Mouse (Mus musculus) CH12.LX (cell line): ENCODE results near the gene Ccdc97. TPM values are rescaled to one million over a fixed set of nuclear protein-coding genes. Genes with fewer than 3 reads are reported as not detected.

Experiments
- DNase-seq: peaks from one replicate; pipeline ENCODE4 v3.0.0-alpha.2; 2013; ENCODE audit errors: extremely low read depth
- H3K27ac ChIP-seq: 2 replicates; pipeline ENCODE4 v1.5.1; 2012; ENCODE audit warnings: low read depth, mild to moderate bottlenecking, control low read depth, moderate library complexity; ENCODE audit not compliant: insufficient read depth
- H3K27me3 ChIP-seq: replicated peaks from 2 replicates; pipeline ENCODE3; 2012; ENCODE audit warnings: inconsistent platforms
- H3K36me3 ChIP-seq, 2 experiments: replicated peaks in 1 of 2; 2 replicates each; pipeline versions ENCODE3 to v1.6.1; 2012; ENCODE audit warnings: inconsistent platforms in 1 of 2, low read length in 1 of 2, mild to moderate bottlenecking in 1 of 2, mixed read lengths in 1 of 2, moderate library complexity in 1 of 2; ENCODE audit not compliant: control insufficient read depth in 1 of 2, insufficient read depth in 1 of 2
- H3K4me1 ChIP-seq, 2 experiments: 2 replicates each; pipeline ENCODE4 v1.6.1; 2012; ENCODE audit warnings: inconsistent platforms in 1 of 2, moderate library complexity in 1 of 2; ENCODE audit not compliant: insufficient read depth in 2 of 2, control insufficient read depth in 1 of 2
- H3K4me2 ChIP-seq: 2 replicates; pipeline ENCODE4 v1.6.1; 2012; ENCODE audit warnings: low read depth, mild to moderate bottlenecking, control low read depth; ENCODE audit not compliant: poor library complexity, insufficient read depth, severe bottlenecking
- H3K4me3 ChIP-seq, 3 experiments: fragments of 150-350 bp in 1 of 3; sonication (generic) in 1 of 3; replicated peaks in 1 of 3; 2 replicates each; pipeline versions ENCODE3 to v1.5.1; 2011 to 2012; ENCODE audit warnings: low read depth in 2 of 3, low read length in 2 of 3, mild to moderate bottlenecking in 2 of 3, moderate library complexity in 2 of 3, control low read depth in 1 of 3, improper control_type of control experiment in 1 of 3, inconsistent platforms in 1 of 3, mixed read lengths in 1 of 3; ENCODE audit not compliant: poor library complexity in 1 of 3
- H3K79me2 ChIP-seq: replicated peaks from 2 replicates; pipeline ENCODE4 v1.6.1; 2012; ENCODE audit warnings: mild to moderate bottlenecking, moderate library complexity; ENCODE audit not compliant: control insufficient read depth, poor library complexity, insufficient read depth, severe bottlenecking; ENCODE audit errors: extremely low read depth
- H3K9ac ChIP-seq: 2 replicates; pipeline ENCODE4 v1.6.1; 2012; ENCODE audit warnings: low read depth, mild to moderate bottlenecking, control low read depth, moderate library complexity; ENCODE audit not compliant: insufficient read depth
- H3K9me3 ChIP-seq: replicated peaks from 2 replicates; pipeline ENCODE3; 2012; ENCODE audit warnings: low read length, inconsistent platforms, mixed read lengths
- BHLHE40 ChIP-seq: IDR thresholded peaks from 2 replicates; pipeline ENCODE4 v1.6.1; 2011; ENCODE audit warnings: mild to moderate bottlenecking, low read depth, low read length, improper control_type of control experiment
- CHD1 ChIP-seq: IDR thresholded peaks from 2 replicates; pipeline ENCODE4 v1.6.1; 2012; ENCODE audit warnings: low read depth, low read length, improper control_type of control experiment, inconsistent platforms
- CHD2 ChIP-seq: IDR thresholded peaks from 2 replicates; pipeline ENCODE4 v1.6.1; 2011; ENCODE audit warnings: low read length, improper control_type of control experiment
- E2F4 ChIP-seq: IDR thresholded peaks from 2 replicates; pipeline ENCODE4 v1.6.1; 2011; ENCODE audit warnings: low read depth, low read length, improper control_type of control experiment; ENCODE audit not compliant: insufficient replicate concordance
- ELF1 ChIP-seq: IDR thresholded peaks from 2 replicates; pipeline ENCODE4 v1.6.1; 2014; ENCODE audit warnings: low read depth, mild to moderate bottlenecking, inconsistent platforms, low read length, improper control_type of control experiment
- ETS1 ChIP-seq: conservative IDR thresholded peaks from 2 replicates; pipeline ENCODE4 v1.6.1; 2012; ENCODE audit warnings: low read depth, mild to moderate bottlenecking, inconsistent platforms, low read length, improper control_type of control experiment, moderate library complexity
- GABPA ChIP-seq: IDR thresholded peaks from 2 replicates; pipeline ENCODE4 v1.6.1; 2012; ENCODE audit warnings: low read depth, low read length, improper control_type of control experiment, inconsistent platforms; ENCODE audit not compliant: insufficient replicate concordance
- HCFC1 ChIP-seq: IDR thresholded peaks from 2 replicates; pipeline ENCODE4 v1.6.1; 2012; ENCODE audit warnings: low read depth, mild to moderate bottlenecking, inconsistent platforms, low read length, improper control_type of control experiment
- IRF4 ChIP-seq: IDR thresholded peaks from 2 replicates; pipeline ENCODE4 v1.6.1; 2014; ENCODE audit warnings: low read depth, mild to moderate bottlenecking, inconsistent platforms, low read length, improper control_type of control experiment
- JUN ChIP-seq: IDR thresholded peaks from 2 replicates; pipeline ENCODE4 v1.6.1; 2011; ENCODE audit warnings: low read depth, mild to moderate bottlenecking, low read length, improper control_type of control experiment, moderate library complexity; ENCODE audit not compliant: insufficient read depth
- MAFK ChIP-seq: IDR thresholded peaks from 2 replicates; pipeline ENCODE4 v1.6.1; 2011; ENCODE audit warnings: low read length, improper control_type of control experiment; ENCODE audit not compliant: insufficient replicate concordance
- MAX ChIP-seq: IDR thresholded peaks from 2 replicates; pipeline ENCODE4 v1.6.1; 2011; ENCODE audit warnings: low read length, improper control_type of control experiment
- MAZ ChIP-seq: IDR thresholded peaks from 2 replicates; pipeline ENCODE4 v1.6.1; 2012; ENCODE audit warnings: low read depth, mild to moderate bottlenecking, inconsistent platforms, low read length, improper control_type of control experiment, moderate library complexity
- MEF2A ChIP-seq: IDR thresholded peaks from 2 replicates; pipeline ENCODE4 v1.6.1; 2014; ENCODE audit warnings: low read depth, mild to moderate bottlenecking, inconsistent platforms, low read length, improper control_type of control experiment, borderline replicate concordance
- MXI1 ChIP-seq: IDR thresholded peaks from 2 replicates; pipeline ENCODE4 v1.6.1; 2011; ENCODE audit warnings: mild to moderate bottlenecking, low read depth, low read length, improper control_type of control experiment
- MYC ChIP-seq: IDR thresholded peaks from 2 replicates; pipeline ENCODE4 v1.6.1; 2011; ENCODE audit warnings: low read depth, mild to moderate bottlenecking, improper control_type of control experiment, low read length
- NELFE ChIP-seq: IDR thresholded peaks from 2 replicates; pipeline ENCODE4 v1.6.1; 2011; ENCODE audit warnings: low read depth, low read length, improper control_type of control experiment
- PAX5 ChIP-seq: IDR thresholded peaks from 2 replicates; pipeline ENCODE4 v1.6.1; 2012; ENCODE audit warnings: low read length, inconsistent platforms, mixed read lengths
- SIN3A ChIP-seq: IDR thresholded peaks from 2 replicates; pipeline ENCODE4 v1.6.1; 2012; ENCODE audit warnings: low read length, improper control_type of control experiment, inconsistent platforms
- SMC3 ChIP-seq: IDR thresholded peaks from 2 replicates; pipeline ENCODE4 v1.6.1; 2011; ENCODE audit warnings: low read depth, low read length, improper control_type of control experiment
- TCF12 ChIP-seq: IDR thresholded peaks from 2 replicates; pipeline ENCODE4 v1.6.1; 2014; ENCODE audit warnings: low read depth, mild to moderate bottlenecking, inconsistent platforms, low read length, improper control_type of control experiment
- UBTF ChIP-seq: IDR thresholded peaks from 2 replicates; pipeline ENCODE4 v1.6.1; 2012; ENCODE audit warnings: low read depth, mild to moderate bottlenecking, inconsistent platforms, low read length, improper control_type of control experiment, moderate library complexity
- USF1 ChIP-seq: IDR thresholded peaks from 2 replicates; pipeline ENCODE4 v1.6.1; 2014; ENCODE audit warnings: low read depth, mild to moderate bottlenecking, inconsistent platforms, low read length, improper control_type of control experiment
- USF2 ChIP-seq: conservative IDR thresholded peaks from 2 replicates; pipeline ENCODE4 v1.6.1; 2011; ENCODE audit warnings: low read depth, low read length, improper control_type of control experiment
- ZC3H11A ChIP-seq: IDR thresholded peaks from 2 replicates; pipeline ENCODE4 v1.6.1; 2012; ENCODE audit warnings: low read depth, mild to moderate bottlenecking, inconsistent platforms, low read length, improper control_type of control experiment
- ZKSCAN1 ChIP-seq: IDR thresholded peaks from 2 replicates; pipeline ENCODE4 v1.6.1; 2012; ENCODE audit warnings: low read depth, inconsistent platforms, low read length, improper control_type of control experiment, borderline replicate concordance
- ZMIZ1 ChIP-seq: IDR thresholded peaks from 2 replicates; pipeline ENCODE4 v1.6.1; 2012; ENCODE audit warnings: low read depth, mild to moderate bottlenecking, inconsistent platforms, low read length, improper control_type of control experiment
- dilution Hi-C: fragments of 300-500 bp; cut with MboI; formaldehyde crosslinking; loops from 2 replicates; pipeline ENCODE4 v1.14.3; 2020; ENCODE audit warnings: low sequenced_read_pairs; ENCODE audit not compliant: extremely low pct_unique_long_range_greater_than_20kb, extremely low pct_ligation_motif_present
- in situ Hi-C: fragments of 300-500 bp; cut with MboI; formaldehyde crosslinking; loops from 3 replicates; pipeline ENCODE4 v1.14.3; 2019; ENCODE audit warnings: low sequenced_read_pairs, low pct_ligation_motif_present, low pct_unique_long_range_greater_than_20kb, mixed read lengths
- polyA plus RNA-seq: library from polyadenylated mRNA; unstranded; fragments of >175 nt; gene quantifications from 2 replicates; pipeline ENCODE4 v1.2.1, GENCODE M21; 2012; ENCODE audit warnings: low read depth; ENCODE audit not compliant: insufficient read length
- total RNA-seq, 2 experiments: library from RNA; depleted of rRNA; stranded (reverse); fragments of 300-350 nt in 1 of 2; fragments of >200 nt in 1 of 2; gene quantifications; 2 replicates each; pipeline ENCODE4 v1.2.3; 2012 to 2014

Gene Ccdc97
- total and polyA plus RNA-seq, 3 experiments: 5.7 to 44.8 (median 14.1) TPM

GRCm38 (mm10) chr7:25729862-25730261, 11.0 kb upstream of the Ccdc97 start:
- no peak overlapping the region for H3K27ac ChIP-seq

DNA sequence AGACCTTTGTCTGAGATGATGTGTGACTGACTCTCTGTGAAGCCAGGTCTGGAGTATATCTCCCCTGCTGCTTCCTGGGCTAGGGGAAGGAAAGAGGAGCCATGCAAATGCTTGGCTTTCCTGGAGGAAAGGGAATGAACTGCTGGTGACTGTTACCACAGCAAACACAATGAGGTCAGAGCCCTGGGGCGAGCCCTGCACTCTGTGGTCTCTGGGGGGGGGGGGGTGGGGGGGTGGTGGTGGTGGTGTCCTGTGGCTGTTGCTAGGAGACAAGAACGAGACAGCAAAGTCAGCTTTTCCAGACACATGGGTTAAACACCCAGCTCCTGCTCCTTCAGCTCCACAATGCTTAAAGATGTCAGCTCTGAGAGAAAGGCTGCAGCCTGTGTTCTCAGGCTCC, 10.5 kb upstream of the Ccdc97 start:
- no peaks in the 10 kb centered on the region for H3K4me1 ChIP-seq
- H3K79me2 ChIP-seq: no peaks in the 10 kb centered on the region; the same call in 1 of the 2 replicates
- H3K4me3 ChIP-seq: no peak overlapping the region
- H3K9me3 ChIP-seq: no peaks in the 10 kb centered on the region
- H3K4me2 ChIP-seq: no peak overlapping the region
- H3K36me3 ChIP-seq: peaks cover 90 to 96% of the 10 kb centered on the region in 2 experiments
- H3K27ac ChIP-seq: no peak overlapping the region
- dilution Hi-C loops: no loop called here
- H3K9ac ChIP-seq: no peak overlapping the region
- DNase-seq: no peak
- in situ Hi-C loops: no loop called here
- TF ChIP-seq ELF1 (no peak), USF1 (no peak), NELFE (no peak), USF2 (no peak), ZMIZ1 (no peak), BHLHE40 (no peak), UBTF (no peak), MEF2A (no peak), IRF4 (no peak), MAZ (no peak), MAX (no peak), PAX5 (no peak), SMC3 (no peak), ZC3H11A (no peak), MYC (no peak)
- no peaks in the 10 kb centered on the region for H3K27me3 ChIP-seq

More at GRCm38 (mm10) chr7:25729862-25730261, 11.0 kb upstream of the Ccdc97 start:
- Histone ChIP-seq H3K4me3 (no peak overlapping the region), H3K27me3 (no peaks in the 10 kb centered on the region), H3K9me3 (no peaks in the 10 kb centered on the region), H3K4me1 (no peaks in the 10 kb centered on the region), H3K79me2 (peaks cover 2% of the 10 kb centered on the region; the same call in 1 of the 2 replicates), H3K36me3 (peaks cover 90 to 96% of the 10 kb centered on the region in 2 experiments), H3K4me2 (no peak overlapping the region), H3K9ac (no peak overlapping the region)
- DNase-seq: no peak
- in situ Hi-C loops: no loop called here
- dilution Hi-C loops: no loop called here
- TF ChIP-seq IRF4 (no peak), BHLHE40 (no peak), ZKSCAN1 (no peak), CHD2 (no peak), TCF12 (no peak), JUN (no peak), MEF2A (no peak), CHD1 (no peak), MXI1 (no peak), ZC3H11A (no peak), ETS1 (no peak), MAX (no peak), USF1 (no peak), GABPA (no peak), SIN3A (no peak), HCFC1 (no peak), MAFK (no peak), E2F4 (no peak)
